Mouse (Mus musculus): ENCODE data around the gene Gm4307. TPM values are rescaled to one million over a fixed set of nuclear protein-coding genes. Genes with fewer than 3 reads are reported as not detected.
"Not testable (repeated sequence)": the region's sequence is repeated elsewhere in the genome, so short reads cannot be mapped to it uniquely, and the experiment has no call there.

Gm4307 gene
- not detected in 2 replicates for polyA plus RNA-seq (2015; fragmentation: Nextera tagmentation; extraction: Ambion mirVana)

- WGBS: no CpG with 5 or more reads among the region's 3 CpGs
- H3K36me3 ChIP-seq (ENCODE audit: control insufficient read depth, insufficient read depth, low read length); H3K27ac ChIP-seq (replicated peaks); ATAC-seq (ENCODE audit: low FRiP score, low TSS enrichment); H3K4me3 ChIP-seq (ENCODE audit: low read depth, low read length); H3K27me3 ChIP-seq (ENCODE audit: control insufficient read depth, insufficient read depth, low read length); H3K9ac ChIP-seq (ENCODE audit: low read length); H3K4me2 ChIP-seq (replicated peaks; ENCODE audit: low read depth); H3K9me3 ChIP-seq (ENCODE audit: control insufficient read depth, low read length); DNase-seq (ENCODE audit: low spot score); H3K4me1 ChIP-seq (replicated peaks; ENCODE audit: control insufficient read depth, insufficient read depth): not testable (repeated sequence)
Observed at GRCm38 (mm10) chr10:100361038-100361437, at the start of gene Gm4307. TSS of gene Gm4307 (plus strand) at chr10:100361338.

DNA sequence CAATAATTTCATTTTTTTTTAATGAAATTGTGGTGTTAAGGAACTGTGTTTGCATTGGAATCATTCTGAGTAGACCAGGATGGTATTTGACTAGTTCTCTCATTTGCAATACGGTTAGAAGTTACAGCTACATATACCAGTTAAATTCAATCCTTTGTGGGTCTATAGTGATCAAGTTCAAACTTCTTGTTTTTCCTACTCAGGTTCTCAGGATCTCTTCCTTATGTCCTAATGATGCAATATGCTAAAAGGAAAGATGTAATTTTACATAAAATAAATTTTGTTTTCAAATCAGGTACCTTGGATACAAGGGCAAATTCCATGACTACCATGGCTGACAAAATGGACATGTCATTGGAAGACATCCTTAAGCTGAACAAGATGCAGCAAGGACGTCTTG is 25.8 kb upstream of the Gm4307 start, which contains the start of gene Gm4301:
Gene Gm4301 (plus strand): TSS at position 301 of the 400 bp plus-strand sequence.
- not testable (repeated sequence) for H3K9me3 ChIP-seq (ENCODE audit: control insufficient read depth, low read length); H3K27me3 ChIP-seq (ENCODE audit: control insufficient read depth, insufficient read depth, low read length); H3K4me3 ChIP-seq (ENCODE audit: low read depth, low read length); H3K9ac ChIP-seq (ENCODE audit: low read length); H3K4me1 ChIP-seq (replicated peaks; ENCODE audit: control insufficient read depth, insufficient read depth); ATAC-seq (ENCODE audit: low FRiP score, low TSS enrichment); H3K36me3 ChIP-seq (ENCODE audit: control insufficient read depth, insufficient read depth, low read length); H3K27ac ChIP-seq (replicated peaks); H3K4me2 ChIP-seq (replicated peaks; ENCODE audit: low read depth); DNase-seq (ENCODE audit: low spot score)
- no CpG with 5 or more reads among the region's 2 CpGs for WGBS

GRCm38 (mm10) chr10:100340536-100340935 is 20.6 kb upstream of the Gm4307 start, which contains the start of gene Gm4302:
TSS of gene Gm4302 (plus strand) at chr10:100340836.
- not testable (repeated sequence) for H3K9me3 ChIP-seq (ENCODE audit: control insufficient read depth, low read length); H3K4me3 ChIP-seq (ENCODE audit: low read depth, low read length); H3K27me3 ChIP-seq (ENCODE audit: control insufficient read depth, insufficient read depth, low read length); ATAC-seq (ENCODE audit: low FRiP score, low TSS enrichment); DNase-seq (ENCODE audit: low spot score); H3K9ac ChIP-seq (ENCODE audit: low read length); H3K4me2 ChIP-seq (replicated peaks; ENCODE audit: low read depth); H3K27ac ChIP-seq (replicated peaks); H3K4me1 ChIP-seq (replicated peaks; ENCODE audit: control insufficient read depth, insufficient read depth); H3K36me3 ChIP-seq (ENCODE audit: control insufficient read depth, insufficient read depth, low read length)
- WGBS: no CpG with 5 or more reads among the region's 3 CpGs

GRCm38 (mm10) chr10:100345672-100346071 is 15.5 kb upstream of the Gm4307 start, which contains the start of gene Gm4303:
TSS of gene Gm4303 (plus strand) at chr10:100345972.
- ATAC-seq (ENCODE audit: low FRiP score, low TSS enrichment); H3K9me3 ChIP-seq (ENCODE audit: control insufficient read depth, low read length); H3K27me3 ChIP-seq (ENCODE audit: control insufficient read depth, insufficient read depth, low read length); H3K9ac ChIP-seq (ENCODE audit: low read length); H3K36me3 ChIP-seq (ENCODE audit: control insufficient read depth, insufficient read depth, low read length); DNase-seq (ENCODE audit: low spot score); H3K27ac ChIP-seq (replicated peaks); H3K4me1 ChIP-seq (replicated peaks; ENCODE audit: control insufficient read depth, insufficient read depth); H3K4me3 ChIP-seq (ENCODE audit: low read depth, low read length); H3K4me2 ChIP-seq (replicated peaks; ENCODE audit: low read depth): not testable (repeated sequence)
- WGBS: no CpG with 5 or more reads among the region's 3 CpGs

DNA sequence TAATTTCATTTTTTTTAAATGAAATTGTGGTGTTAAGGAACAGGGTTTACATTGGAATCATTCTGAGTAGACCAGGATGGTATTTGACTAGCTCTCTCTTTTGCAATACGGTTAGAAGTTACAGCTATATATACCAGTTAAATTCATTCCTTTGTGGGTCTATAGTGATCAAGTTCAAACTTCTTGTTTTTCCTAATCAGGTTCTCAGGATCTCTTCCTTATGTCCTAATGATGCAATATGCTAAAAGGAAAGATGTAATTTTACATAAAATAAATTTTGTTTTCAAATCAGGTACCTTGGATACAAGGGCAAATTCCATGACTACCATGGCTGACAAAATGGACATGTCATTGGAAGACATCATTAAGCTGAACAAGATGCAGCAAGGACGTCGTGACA is 10.3 kb upstream of the Gm4307 start, which contains the start of gene Gm4305:
Gene Gm4305 (plus strand): TSS at position 301 of the 400 bp plus-strand sequence.
- H3K4me1 ChIP-seq (replicated peaks; ENCODE audit: control insufficient read depth, insufficient read depth); H3K4me3 ChIP-seq (ENCODE audit: low read depth, low read length); H3K9ac ChIP-seq (ENCODE audit: low read length); H3K9me3 ChIP-seq (ENCODE audit: control insufficient read depth, low read length); DNase-seq (ENCODE audit: low spot score); H3K27me3 ChIP-seq (ENCODE audit: control insufficient read depth, insufficient read depth, low read length); H3K36me3 ChIP-seq (ENCODE audit: control insufficient read depth, insufficient read depth, low read length); H3K4me2 ChIP-seq (replicated peaks; ENCODE audit: low read depth); H3K27ac ChIP-seq (replicated peaks); ATAC-seq (ENCODE audit: low FRiP score, low TSS enrichment): not testable (repeated sequence)
- no CpG with 5 or more reads among the region's 3 CpGs for WGBS

GRCm38 (mm10) chr10:100356841-100357240 is 4.3 kb upstream of the Gm4307 start:
- not testable (repeated sequence) for H3K36me3 ChIP-seq (ENCODE audit: control insufficient read depth, insufficient read depth, low read length); H3K27ac ChIP-seq (replicated peaks); H3K4me1 ChIP-seq (replicated peaks; ENCODE audit: control insufficient read depth, insufficient read depth); H3K4me3 ChIP-seq (ENCODE audit: low read depth, low read length); H3K27me3 ChIP-seq (ENCODE audit: control insufficient read depth, insufficient read depth, low read length); DNase-seq (ENCODE audit: low spot score); H3K9me3 ChIP-seq (ENCODE audit: control insufficient read depth, low read length); H3K4me2 ChIP-seq (replicated peaks; ENCODE audit: low read depth); ATAC-seq (ENCODE audit: low FRiP score, low TSS enrichment); H3K9ac ChIP-seq (ENCODE audit: low read length)
- WGBS: 40% methylated on average over 2 of the region's 2 CpGs

- ATAC-seq (ENCODE audit: low FRiP score, low TSS enrichment); H3K9me3 ChIP-seq (ENCODE audit: control insufficient read depth, low read length); H3K9ac ChIP-seq (ENCODE audit: low read length); H3K4me3 ChIP-seq (ENCODE audit: low read depth, low read length); H3K4me2 ChIP-seq (replicated peaks; ENCODE audit: low read depth); H3K36me3 ChIP-seq (ENCODE audit: control insufficient read depth, insufficient read depth, low read length); H3K4me1 ChIP-seq (replicated peaks; ENCODE audit: control insufficient read depth, insufficient read depth); DNase-seq (ENCODE audit: low spot score); H3K27me3 ChIP-seq (ENCODE audit: control insufficient read depth, insufficient read depth, low read length); H3K27ac ChIP-seq (replicated peaks): not testable (repeated sequence)
- WGBS: no CpG with 5 or more reads among the region's 2 CpGs
Observed at GRCm38 (mm10) chr10:100382460-100382859, 21.3 kb downstream of the Gm4307 start, which contains the start of gene Gm4312. TSS of gene Gm4312 (minus strand) at chr10:100382560.

DNA sequence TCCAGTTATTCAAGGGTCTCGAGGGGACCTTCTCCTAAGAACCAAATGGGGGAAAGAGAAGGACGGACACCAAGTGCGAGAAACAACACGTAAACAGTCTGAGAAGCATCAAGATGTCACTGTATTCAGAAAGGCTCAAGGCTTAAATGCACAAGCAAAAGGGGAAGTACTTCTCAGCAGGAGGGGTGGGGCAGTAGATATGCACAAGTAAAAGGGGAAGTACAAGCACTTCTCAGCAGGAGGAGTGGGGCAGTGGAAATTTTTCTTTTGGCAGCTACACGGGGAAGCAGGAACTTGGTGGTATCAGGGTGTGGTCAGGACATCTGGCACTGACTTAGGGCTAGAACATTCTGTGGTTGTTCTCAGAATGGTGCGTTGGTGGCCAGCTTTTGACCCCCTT is 41.2 kb downstream of the Gm4307 start:
- not testable (repeated sequence) for H3K36me3 ChIP-seq (ENCODE audit: control insufficient read depth, insufficient read depth, low read length); H3K27ac ChIP-seq (replicated peaks); H3K9me3 ChIP-seq (ENCODE audit: control insufficient read depth, low read length); H3K9ac ChIP-seq (ENCODE audit: low read length); DNase-seq (ENCODE audit: low spot score); H3K4me1 ChIP-seq (replicated peaks; ENCODE audit: control insufficient read depth, insufficient read depth); H3K27me3 ChIP-seq (ENCODE audit: control insufficient read depth, insufficient read depth, low read length); H3K4me3 ChIP-seq (ENCODE audit: low read depth, low read length); ATAC-seq (ENCODE audit: low FRiP score, low TSS enrichment); H3K4me2 ChIP-seq (replicated peaks; ENCODE audit: low read depth)
- WGBS: 75% methylated on average over 6 of the region's 6 CpGs
